Mouse (Mus musculus): ENCODE data around the gene Tm7sf2.

DNA sequence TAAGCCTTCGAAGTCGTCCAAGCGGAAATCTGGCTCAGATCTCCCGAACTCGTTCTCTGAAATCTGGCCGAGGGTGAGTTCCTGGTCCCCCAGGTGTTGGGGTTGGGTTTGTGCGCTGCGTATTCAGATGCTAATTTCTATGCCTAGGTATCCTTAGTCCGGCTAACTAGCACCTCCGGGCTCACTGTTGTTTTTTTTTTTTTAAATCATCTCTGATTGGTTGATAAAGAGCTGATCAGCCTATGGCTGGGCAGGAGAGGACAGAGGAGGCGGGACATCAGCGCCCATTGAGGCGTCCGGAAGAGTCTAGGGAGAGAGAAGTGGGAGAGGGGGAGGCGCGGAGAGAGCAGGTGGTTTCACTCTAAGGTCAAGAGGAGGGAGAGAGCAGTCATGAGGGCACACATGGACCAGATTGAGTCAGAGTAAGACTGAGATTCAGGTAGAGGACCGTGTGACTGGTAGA lies 17.3 kb upstream of the Tm7sf2 start:
- no peak for TF ChIP-seq CTCF (IDR thresholded peaks at IDR 0.05; ENCODE audit: low read depth)
- TF ChIP-seq EP300 (IDR thresholded peaks at IDR 0.05; ENCODE audit: low read depth) = no peak

Measured in liver, embryonic 14.5 days (tissue).